Mouse (Mus musculus) spleen, adult 2 months (tissue): ENCODE measurements around the gene Orai1. TPM values are rescaled to one million over a fixed set of nuclear protein-coding genes. Genes with fewer than 3 reads are reported as not detected.

Experiments
- DNase-seq, 2 experiments: peaks; one replicate each; pipeline versions ENCODE4 v3.0.0 to v3.0.0-alpha.2; 2012 to 2021; ENCODE audit warnings: low spot score in 2 of 2, low read depth in 1 of 2
- H3K27ac ChIP-seq: fragments of 200-500 bp; 2 replicates; pipeline ENCODE4 v1.5.1; 2012; ENCODE audit warnings: low read length, inconsistent platforms; ENCODE audit not compliant: insufficient read depth
- H3K27me3 ChIP-seq: fragments of 200-500 bp; 2 replicates; pipeline ENCODE4 v1.6.1; 2012; ENCODE audit warnings: mild to moderate bottlenecking, moderate library complexity, low read length, inconsistent platforms; ENCODE audit not compliant: control insufficient read depth, insufficient read depth
- H3K36me3 ChIP-seq: fragments of 200-500 bp; 2 replicates; pipeline ENCODE4 v1.6.1; 2012; ENCODE audit warnings: mild to moderate bottlenecking, low read length, inconsistent platforms; ENCODE audit not compliant: control insufficient read depth, insufficient read depth
- H3K4me1 ChIP-seq: fragments of 200-500 bp; 2 replicates; pipeline ENCODE4 v1.6.1; 2011; ENCODE audit warnings: inconsistent platforms; ENCODE audit not compliant: control insufficient read depth, insufficient read depth, insufficient read length
- H3K4me3 ChIP-seq: fragments of 200-500 bp; 2 replicates; pipeline ENCODE4 v1.5.1; 2011; ENCODE audit warnings: mild to moderate bottlenecking, inconsistent platforms; ENCODE audit not compliant: insufficient read depth, insufficient read length; ENCODE audit errors: extremely low read depth
- CTCF ChIP-seq: fragments of 200-500 bp; IDR thresholded peaks from 2 replicates; pipeline ENCODE4 v1.5.1; 2011; ENCODE audit warnings: mild to moderate bottlenecking, inconsistent platforms; ENCODE audit not compliant: insufficient read depth, insufficient read length, insufficient replicate concordance; ENCODE audit errors: extremely low read depth
- POLR2A ChIP-seq: fragments of 200-500 bp; IDR thresholded peaks from 2 replicates; pipeline ENCODE4 v1.6.1; 2011; ENCODE audit warnings: low read depth, low read length, inconsistent platforms
- WGBS: fragments of 180-500 bp; shearing (Covaris S2); methylation state at CpG from one replicate; pipeline ENCODE4 v1.1.7; 2018; 5-methylcytosine and 5-hydroxymethylcytosine counted together
- polyA plus RNA-seq: library from polyadenylated mRNA; depleted of rRNA; stranded (reverse); fragments of >200 nt; gene quantifications from 2 replicates; pipeline ENCODE4 v1.2.3, GENCODE M21; 2012

Gene Orai1
- polyA plus RNA-seq, 1 experiment = 52.3 TPM

DNA sequence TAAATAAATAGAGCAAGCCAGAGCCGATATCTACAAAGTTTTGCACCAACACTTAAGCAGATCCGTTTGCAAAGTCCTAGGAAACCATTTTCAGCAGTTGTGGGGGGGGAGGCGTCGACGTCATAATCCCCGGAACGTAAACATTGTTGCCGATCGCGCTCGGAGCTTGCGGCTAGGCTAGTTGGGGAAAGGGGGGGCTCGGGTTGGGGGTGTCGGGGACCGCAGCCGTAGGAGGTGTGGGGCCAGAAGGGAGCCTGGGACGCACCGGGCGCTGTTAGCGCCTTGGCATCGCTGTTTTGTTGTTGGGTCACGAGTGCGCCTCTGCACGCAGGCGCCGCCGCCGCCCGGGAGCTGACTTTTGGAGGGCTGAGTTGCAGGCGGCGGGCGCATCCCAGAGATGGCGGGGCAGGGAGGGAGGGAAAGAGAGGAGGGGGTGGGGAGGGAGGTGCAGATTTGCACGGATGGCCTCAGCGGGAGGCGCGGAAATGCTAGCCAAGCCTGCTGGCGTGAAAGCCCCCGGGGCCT lies 25.8 kb upstream of the Orai1 start:
- under 1% methylated on average over 35 of the region's 39 CpGs for WGBS
- peak overlapping the region; percentile 66 for H3K4me3 ChIP-seq
- H3K27ac ChIP-seq = peak overlapping the region; percentile 80
- TF ChIP-seq CTCF (no peak), POLR2A (no peak; the same call in 1 of the 2 replicates)
- H3K36me3 ChIP-seq = no peaks in the 10 kb centered on the region
- DNase-seq = peak; percentile 65 to 70
- no peaks in the 10 kb centered on the region for H3K27me3 ChIP-seq
- H3K4me1 ChIP-seq = peaks cover 12% of the 10 kb centered on the region; the same call in 1 of the 2 replicates

DNA sequence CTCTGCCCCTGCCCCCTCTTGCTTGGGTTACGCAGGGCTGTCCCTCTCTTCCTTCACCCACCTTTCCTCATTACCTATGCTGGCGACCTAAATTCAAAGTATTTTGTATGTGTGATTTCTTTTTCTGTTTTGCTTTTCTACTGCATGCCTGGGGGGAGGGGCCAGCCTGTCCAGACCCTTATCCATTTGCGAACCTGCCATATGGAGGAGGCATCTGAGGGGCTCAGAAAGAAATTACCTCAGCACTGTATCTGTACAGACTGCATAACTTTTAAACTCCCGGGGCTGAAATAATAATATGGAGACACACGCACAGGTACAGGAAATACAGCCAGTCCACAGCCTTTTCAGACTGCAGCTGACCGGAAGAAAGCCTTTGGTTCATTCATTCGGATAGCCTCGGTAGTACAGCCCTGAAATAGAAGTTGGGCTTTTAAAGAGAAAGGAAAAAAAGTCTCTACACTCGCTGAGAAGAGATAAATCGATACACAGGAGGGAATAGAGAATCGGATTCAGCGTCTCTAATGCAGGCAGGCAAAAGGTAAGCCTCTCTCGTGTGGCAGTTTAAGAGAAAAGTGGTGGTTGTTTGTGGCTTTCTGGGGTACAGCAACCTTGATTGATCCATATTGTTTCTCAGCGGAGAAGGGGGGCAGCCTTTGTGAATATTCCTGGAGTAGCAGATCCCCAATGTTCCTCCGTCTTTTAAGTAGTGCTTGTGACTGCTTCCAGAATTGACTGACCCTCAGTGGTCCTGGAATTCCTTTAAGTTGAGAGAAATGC lies 25.1 kb upstream of the Orai1 start, which contains the start of gene Kdm2b:
TSS of gene Kdm2b (minus strand) at position 273 of the 780 bp plus-strand sequence.
- Histone ChIP-seq H3K27ac (peak within 1 kb of the TSS; percentile 86), H3K27me3 (no peaks in the 10 kb centered on the region), H3K4me3 (peak within 1 kb of the TSS; percentile 66), H3K36me3 (no peaks in the 10 kb centered on the region), H3K4me1 (peaks cover 9% of the 10 kb centered on the region; the same call in 1 of the 2 replicates)
- TF ChIP-seq POLR2A = no peak
- TF ChIP-seq CTCF = no peak
- DNase-seq = no peak
- 11% methylated on average over 15 of the region's 15 CpGs for WGBS

DNA sequence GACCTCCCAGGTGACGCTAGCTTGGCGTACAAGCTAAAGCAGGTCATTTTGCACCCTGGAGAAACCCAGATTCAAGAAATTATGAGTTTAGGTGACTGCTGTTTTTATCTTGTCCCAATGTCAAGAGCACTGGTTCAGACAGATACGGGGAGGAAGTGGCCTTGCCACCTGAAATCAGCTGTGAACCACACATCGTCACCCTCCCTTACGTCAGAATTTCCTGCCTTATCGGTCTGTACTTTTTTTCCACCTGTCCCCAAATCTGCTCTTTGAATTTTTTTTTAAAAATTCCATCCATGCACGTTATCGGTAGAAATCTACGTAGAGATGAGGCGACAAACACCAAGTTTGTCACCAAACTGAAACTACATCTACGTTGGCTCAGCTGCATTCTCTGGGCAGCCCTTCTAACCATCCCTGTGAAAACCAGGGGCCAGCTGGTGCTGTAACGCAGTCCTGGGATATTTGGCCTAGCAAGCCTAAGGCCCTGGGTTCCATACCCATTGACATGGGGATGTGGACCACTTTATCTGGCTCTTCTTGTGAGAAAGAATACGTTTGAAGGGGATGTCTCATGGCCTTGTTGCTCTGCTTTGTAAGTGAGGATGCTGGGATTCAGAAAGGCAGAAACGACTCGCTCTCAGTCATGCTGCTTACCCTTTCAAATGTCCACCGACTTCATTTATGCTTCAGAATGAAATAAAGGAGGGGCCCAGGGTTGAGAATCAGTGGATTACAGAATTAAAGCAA lies 24.3 kb upstream of the Orai1 start:
- WGBS = 20% methylated on average over 16 of the region's 16 CpGs
- Histone ChIP-seq H3K27me3 (no peaks in the 10 kb centered on the region), H3K4me1 (peaks cover 9% of the 10 kb centered on the region; the same call in 1 of the 2 replicates), H3K27ac (peak overlapping the region; percentile 86), H3K36me3 (no peaks in the 10 kb centered on the region), H3K4me3 (peak overlapping the region; percentile 66)
- peak; percentile 65 to 91 for DNase-seq
- TF ChIP-seq POLR2A (0 out of 2 replicates have a peak, but pooled peaks have one; percentile 8), CTCF (no peak)

DNA sequence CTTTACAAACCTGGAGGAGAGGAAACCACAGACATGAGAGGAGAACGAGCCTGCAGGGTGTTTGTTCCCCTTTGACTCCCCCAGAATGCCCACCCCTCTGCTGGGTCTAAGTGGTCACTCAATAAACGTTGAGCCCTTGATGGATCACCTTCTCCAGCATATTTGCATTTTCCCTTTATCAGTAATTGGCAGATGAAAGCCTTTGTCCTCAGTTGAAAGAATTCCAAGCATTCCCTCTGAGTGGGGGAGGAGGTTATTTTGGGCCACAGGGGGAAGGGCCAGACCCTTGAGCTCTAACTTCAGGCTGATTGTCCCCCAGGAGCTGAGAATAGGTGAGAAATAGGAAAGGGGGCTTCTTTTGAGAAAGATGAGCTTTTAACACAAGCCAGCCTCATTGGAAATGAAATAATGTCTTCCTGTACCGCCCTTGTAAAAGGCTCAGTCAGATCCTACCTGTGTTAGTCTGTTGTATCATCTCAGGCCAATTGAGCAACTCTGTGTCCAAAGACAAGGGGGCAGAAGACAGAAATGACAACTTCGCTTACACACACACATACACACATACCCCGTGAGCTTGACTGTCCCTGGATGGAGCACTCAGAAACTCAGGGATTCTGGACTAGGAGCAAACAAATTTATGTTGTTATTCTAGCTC lies 23.4 kb upstream of the Orai1 start:
- H3K27me3 ChIP-seq = no peaks in the 10 kb centered on the region
- H3K36me3 ChIP-seq = no peaks in the 10 kb centered on the region
- H3K4me3 ChIP-seq = no peak overlapping the region
- peaks cover 9% of the 10 kb centered on the region; the same call in 1 of the 2 replicates for H3K4me1 ChIP-seq
- peak overlapping the region; percentile 30; the same call in 1 of the 2 replicates for H3K27ac ChIP-seq
- WGBS = 63% methylated on average over 5 of the region's 5 CpGs
- TF ChIP-seq POLR2A (no peak), CTCF (no peak)
- DNase-seq = no peak

DNA sequence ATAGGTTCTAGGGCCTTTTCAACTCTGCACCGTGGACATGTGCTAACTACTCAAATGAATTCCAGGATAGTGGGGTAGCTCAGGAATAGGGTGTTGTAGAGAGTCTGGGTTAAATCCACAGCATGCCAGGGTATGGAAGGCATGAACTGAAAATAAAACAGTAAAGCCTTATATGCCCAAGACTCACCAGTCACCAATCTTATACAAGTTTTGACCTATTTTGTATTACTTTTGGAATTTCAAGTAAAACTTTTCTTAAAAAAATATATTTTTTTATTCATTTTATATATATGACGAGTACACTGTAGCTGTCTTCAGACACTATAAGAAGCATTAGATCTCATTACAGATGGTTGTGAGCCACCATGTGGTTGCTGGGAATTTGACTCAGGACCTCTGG lies 21.1 kb upstream of the Orai1 start:
- Histone ChIP-seq H3K27ac (no peak overlapping the region), H3K36me3 (no peaks in the 10 kb centered on the region), H3K4me1 (peaks cover 9% of the 10 kb centered on the region; the same call in 1 of the 2 replicates), H3K27me3 (no peaks in the 10 kb centered on the region), H3K4me3 (no peak overlapping the region)
- TF ChIP-seq POLR2A = no peak
- no peak for TF ChIP-seq CTCF
- 87% methylated on average over 2 of the region's 2 CpGs for WGBS
- DNase-seq = no peak

DNA sequence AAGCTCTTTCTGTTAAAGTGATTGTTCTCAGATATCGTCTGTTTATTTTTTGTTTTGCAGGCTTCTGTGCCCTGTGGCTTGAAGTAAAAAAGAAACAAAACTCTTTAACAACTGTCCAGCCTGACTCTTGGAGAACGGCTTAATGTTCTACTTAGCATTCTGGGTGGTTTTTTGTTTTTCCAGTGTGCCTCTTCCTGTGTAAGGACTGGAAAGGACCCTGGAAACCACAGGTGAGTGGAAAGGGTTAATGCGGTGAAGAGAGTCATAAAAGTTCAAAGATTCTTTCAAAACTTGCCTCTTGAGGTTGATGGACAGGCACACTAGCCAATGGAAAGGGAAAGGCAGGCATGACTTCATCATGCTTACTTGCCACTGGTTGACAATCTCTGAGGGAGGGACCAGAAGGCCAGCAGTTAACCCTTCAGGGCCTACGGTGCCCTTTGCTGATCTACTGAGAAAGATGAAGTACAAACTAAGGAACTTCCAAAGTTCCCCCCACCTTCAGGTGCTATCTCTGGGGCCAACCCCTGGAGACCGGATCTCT lies 20.5 kb upstream of the Orai1 start:
- TF ChIP-seq CTCF (no peak), POLR2A (no peak)
- Histone ChIP-seq H3K27me3 (no peaks in the 10 kb centered on the region), H3K4me3 (no peak overlapping the region), H3K27ac (0 out of 2 replicates have a peak overlapping the region, but pooled peaks have one; percentile 18), H3K4me1 (peaks cover 9% of the 10 kb centered on the region; the same call in 1 of the 2 replicates), H3K36me3 (no peaks in the 10 kb centered on the region)
- peak; percentile 73 to 82 for DNase-seq
- 18% methylated on average over 5 of the region's 5 CpGs for whole genome bisulfite sequencing
